Mouse (Mus musculus) hindbrain, embryonic 14.5 days (tissue): ENCODE data around the gene Abl2. TPM values are rescaled to one million over a fixed set of nuclear protein-coding genes. Genes with fewer than 3 reads are reported as not detected.

Source experiments
- ATAC-seq: fragments of 200-750 bp; cut with Nextera tagmentation; 2 replicates; pipeline ENCODE4 v1.8.0; 2017; ENCODE audit warnings: moderate number of reproducible peaks, mild to moderate bottlenecking, moderate TSS enrichment, moderate library complexity; ENCODE audit not compliant: low FRiP score
- DNase-seq: peaks from one replicate; pipeline ENCODE4 v3.0.0-alpha.2; 2015; ENCODE audit warnings: low spot score
- H3K27ac ChIP-seq: fragments of 300-500 bp; sonication (generic); 2 replicates; pipeline ENCODE4 v1.5.1; 2014; ENCODE audit warnings: mild to moderate bottlenecking, moderate library complexity
- H3K27me3 ChIP-seq: fragments of 300-500 bp; sonication (generic); 2 replicates; pipeline ENCODE4 v1.6.1; 2014; ENCODE audit warnings: mild to moderate bottlenecking, low read length, mixed read lengths; ENCODE audit not compliant: control insufficient read depth, insufficient read depth
- H3K36me3 ChIP-seq: fragments of 300-500 bp; sonication (generic); replicated peaks from 2 replicates; pipeline ENCODE4 v1.6.1; 2014; ENCODE audit not compliant: control insufficient read depth, insufficient read depth
- H3K4me1 ChIP-seq: fragments of 300-500 bp; sonication (generic); replicated peaks from 2 replicates; pipeline ENCODE4 v1.6.1; 2014; ENCODE audit warnings: antibody characterized with exemption, low read length, mixed read lengths; ENCODE audit not compliant: control insufficient read depth, insufficient read depth
- H3K4me2 ChIP-seq: fragments of 300-500 bp; sonication (generic); replicated peaks from 2 replicates; pipeline ENCODE4 v1.6.1; 2014; ENCODE audit warnings: mild to moderate bottlenecking, moderate library complexity
- H3K4me3 ChIP-seq: fragments of 300-500 bp; sonication (generic); replicated peaks from 2 replicates; pipeline ENCODE4 v1.5.1; 2014; ENCODE audit warnings: mild to moderate bottlenecking, low read length
- H3K9ac ChIP-seq: fragments of 300-500 bp; sonication (generic); 2 replicates; pipeline ENCODE4 v1.6.1; 2014
- H3K9me3 ChIP-seq: fragments of 300-500 bp; sonication (generic); 2 replicates; pipeline ENCODE4 v1.6.1; 2016; ENCODE audit warnings: low read length; ENCODE audit not compliant: control insufficient read depth
- WGBS: fragments of 180-500 bp; shearing (Covaris S2); extraction: QIAGEN DNeasy Blood & Tissue Kit; methylation state at CpG from one replicate; pipeline ENCODE4 v1.1.7; 2014; 5-methylcytosine and 5-hydroxymethylcytosine counted together
- polyA plus RNA-seq: library from polyadenylated mRNA; unstranded; fragments of >200 nt; fragmentation: Nextera tagmentation; extraction: Ambion mirVana; gene quantifications from 2 replicates; pipeline ENCODE4 v1.2.1, GENCODE M21; 2014

Abl2 gene
- polyA plus RNA-seq, 1 experiment from 2014 or later, result 8.1 TPM

- no peaks in the 10 kb centered on the region for H3K27me3 ChIP-seq
- H3K9ac ChIP-seq, result no peak overlapping the region
- H3K36me3 ChIP-seq, result no peaks in the 10 kb centered on the region
- no peaks in the 10 kb centered on the region for H3K4me1 ChIP-seq
- no peak for DNase-seq
- no peak overlapping the region for H3K4me2 ChIP-seq
- H3K4me3 ChIP-seq, result no peak overlapping the region
- 81% methylated on average over 4 of the region's 4 CpGs for WGBS
- no peaks in the 10 kb centered on the region for H3K9me3 ChIP-seq
- no peak for ATAC-seq
- H3K27ac ChIP-seq, result no peak overlapping the region
Observed at GRCm38 (mm10) chr1:156569615-156570014, 11.0 kb downstream of the Abl2 start.

- Histone ChIP-seq H3K9ac (no peak overlapping the region), H3K4me3 (no peak overlapping the region), H3K27me3 (no peaks in the 10 kb centered on the region), H3K9me3 (no peaks in the 10 kb centered on the region), H3K36me3 (no peaks in the 10 kb centered on the region), H3K4me2 (no peak overlapping the region), H3K4me1 (no peaks in the 10 kb centered on the region), H3K27ac (no peak overlapping the region)
- DNase-seq (no peak), ATAC-seq (no peak)
- WGBS, result 83% methylated on average over 4 of the region's 4 CpGs
Observed at GRCm38 (mm10) chr1:156572952-156573351, 14.4 kb downstream of the Abl2 start.

GRCm38 (mm10) chr1:156581149-156581548, 22.6 kb downstream of the Abl2 start:
- 74% methylated on average over 11 of the region's 11 CpGs for WGBS
- no peak for ATAC-seq
- DNase-seq, result no peak
- H3K9me3 ChIP-seq, result no peaks in the 10 kb centered on the region
- no peaks in the 10 kb centered on the region for H3K4me1 ChIP-seq
- no peaks in the 10 kb centered on the region for H3K36me3 ChIP-seq
- H3K4me2 ChIP-seq, result no peak overlapping the region
- no peaks in the 10 kb centered on the region for H3K27me3 ChIP-seq
- H3K27ac ChIP-seq, result 0 out of 2 replicates have a peak overlapping the region, but pooled peaks have one; percentile 20
- H3K9ac ChIP-seq, result no peak overlapping the region
- no peak overlapping the region for H3K4me3 ChIP-seq

- ATAC-seq, result no peak
- Histone ChIP-seq H3K27me3 (no peaks in the 10 kb centered on the region), H3K4me1 (no peaks in the 10 kb centered on the region), H3K4me3 (no peak overlapping the region), H3K36me3 (no peaks in the 10 kb centered on the region), H3K9ac (no peak overlapping the region), H3K4me2 (no peak overlapping the region), H3K27ac (no peak overlapping the region), H3K9me3 (no peaks in the 10 kb centered on the region)
- no peak for DNase-seq
- 86% methylated on average over 1 of the region's 1 CpGs for WGBS
Observed at GRCm38 (mm10) chr1:156584175-156584574, 25.6 kb downstream of the Abl2 start.

GRCm38 (mm10) chr1:156585512-156585911, 26.9 kb downstream of the Abl2 start:
- no peaks in the 10 kb centered on the region for H3K36me3 ChIP-seq
- no peak overlapping the region for H3K4me3 ChIP-seq
- no peaks in the 10 kb centered on the region for H3K9me3 ChIP-seq
- H3K4me2 ChIP-seq, result no peak overlapping the region
- ATAC-seq (no peak), DNase-seq (no peak)
- H3K4me1 ChIP-seq, result no peaks in the 10 kb centered on the region
- no peaks in the 10 kb centered on the region for H3K27me3 ChIP-seq
- H3K9ac ChIP-seq, result no peak overlapping the region
- 71% methylated on average over 3 of the region's 3 CpGs for WGBS
- H3K27ac ChIP-seq, result no peak overlapping the region

GRCm38 (mm10) chr1:156589811-156590305, 31.3 kb downstream of the Abl2 start:
- Histone ChIP-seq H3K9ac (no peak overlapping the region), H3K4me2 (no peak overlapping the region), H3K4me1 (no peaks in the 10 kb centered on the region), H3K27ac (no peak overlapping the region), H3K4me3 (no peak overlapping the region), H3K27me3 (no peaks in the 10 kb centered on the region), H3K36me3 (no peaks in the 10 kb centered on the region), H3K9me3 (no peaks in the 10 kb centered on the region)
- DNase-seq (no peak), ATAC-seq (no peak)
- 92% methylated on average over 3 of the region's 3 CpGs for WGBS

GRCm38 (mm10) chr1:156590357-156590756, 31.8 kb downstream of the Abl2 start:
- no peaks in the 10 kb centered on the region for H3K27me3 ChIP-seq
- H3K9me3 ChIP-seq, result no peaks in the 10 kb centered on the region
- DNase-seq (no peak), ATAC-seq (no peak)
- no peak overlapping the region for H3K4me2 ChIP-seq
- no peak overlapping the region for H3K4me3 ChIP-seq
- no peak overlapping the region for H3K9ac ChIP-seq
- H3K36me3 ChIP-seq, result no peaks in the 10 kb centered on the region
- no peaks in the 10 kb centered on the region for H3K4me1 ChIP-seq
- WGBS, result 55% methylated on average over 1 of the region's 1 CpGs
- H3K27ac ChIP-seq, result no peak overlapping the region

GRCm38 (mm10) chr1:156593267-156593666, 34.7 kb downstream of the Abl2 start:
- Histone ChIP-seq H3K27me3 (no peaks in the 10 kb centered on the region), H3K27ac (no peak overlapping the region), H3K4me2 (no peak overlapping the region), H3K36me3 (no peaks in the 10 kb centered on the region), H3K4me1 (no peaks in the 10 kb centered on the region), H3K9ac (no peak overlapping the region), H3K9me3 (no peaks in the 10 kb centered on the region), H3K4me3 (no peak overlapping the region)
- 86% methylated on average over 5 of the region's 5 CpGs for WGBS
- DNase-seq (no peak), ATAC-seq (no peak)

- no peaks in the 10 kb centered on the region for H3K4me1 ChIP-seq
- DNase-seq (no peak), ATAC-seq (no peak)
- H3K27ac ChIP-seq, result no peak overlapping the region
- no peaks in the 10 kb centered on the region for H3K9me3 ChIP-seq
- H3K27me3 ChIP-seq, result no peaks in the 10 kb centered on the region
- WGBS, result 84% methylated on average over 4 of the region's 4 CpGs
- no peak overlapping the region for H3K4me3 ChIP-seq
- H3K4me2 ChIP-seq, result no peak overlapping the region
- H3K9ac ChIP-seq, result no peak overlapping the region
- H3K36me3 ChIP-seq, result no peaks in the 10 kb centered on the region
Observed at GRCm38 (mm10) chr1:156597089-156597488, 38.5 kb downstream of the Abl2 start.

- 83% methylated on average over 3 of the region's 3 CpGs for WGBS
- DNase-seq, result no peak
- Histone ChIP-seq H3K27ac (no peak overlapping the region), H3K9ac (no peak overlapping the region), H3K36me3 (no peaks in the 10 kb centered on the region), H3K4me3 (no peak overlapping the region), H3K4me2 (no peak overlapping the region), H3K4me1 (no peaks in the 10 kb centered on the region), H3K9me3 (no peaks in the 10 kb centered on the region), H3K27me3 (no peaks in the 10 kb centered on the region)
- ATAC-seq, result no peak
Observed at GRCm38 (mm10) chr1:156602545-156602944, 44.0 kb downstream of the Abl2 start.
